Comparison of ENCODE assay signal across 8 mouse cellular contexts in the genomic region with DNA sequence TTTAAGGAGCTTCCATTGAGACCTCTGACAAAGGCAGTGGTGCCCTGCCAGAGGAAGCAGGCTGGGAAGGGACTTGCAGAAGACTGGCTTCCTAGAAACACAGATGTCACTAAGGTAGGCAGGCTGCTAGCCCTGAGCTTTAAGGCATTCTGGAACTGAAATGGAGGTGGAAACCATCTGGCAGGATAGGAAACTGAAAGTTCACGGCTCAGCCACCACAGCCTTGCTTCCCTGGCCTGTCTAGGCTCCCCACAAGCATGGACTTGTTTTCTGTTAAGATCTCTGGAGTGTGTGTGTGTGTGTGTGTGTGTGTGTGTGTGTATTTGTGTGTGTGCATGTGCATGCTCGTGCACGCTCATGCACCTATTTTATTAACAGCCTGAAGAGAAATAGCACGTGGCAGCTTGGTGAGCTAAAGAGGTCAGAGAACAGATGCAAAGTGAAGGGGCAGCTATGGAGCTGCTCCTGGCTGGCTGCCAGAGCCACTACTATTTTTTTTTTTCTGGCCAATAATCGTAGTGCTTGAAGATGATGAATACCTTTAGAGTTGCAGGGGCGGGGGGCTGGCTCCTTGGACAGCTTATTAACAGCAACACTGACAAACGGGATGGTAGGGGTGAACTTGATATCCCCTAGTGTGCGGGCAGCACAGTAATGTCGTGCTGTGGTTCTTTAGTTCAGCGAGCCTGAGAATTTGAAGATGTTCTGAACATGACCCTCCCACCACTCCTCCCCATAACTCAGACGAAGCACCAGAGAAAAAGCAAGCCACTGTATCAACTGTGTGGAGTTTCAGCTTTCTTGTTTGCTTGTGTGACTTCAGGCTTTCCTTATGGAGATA.
DNase-seq lines count a peak whose midpoint lies in the region; ATAC-seq lines count a peak whose summit lies in the region.

No protein-coding gene starts in this region.

- H3K36me3 ChIP-seq in embryonic facial prominence, embryonic 10.5 days (replicated peaks): no peaks in the 10 kb centered on the region
- no peaks in the 10 kb centered on the region for H3K36me3 ChIP-seq in heart, embryonic 15.5 days
- no peaks in the 10 kb centered on the region for H3K36me3 ChIP-seq in midbrain, embryonic 13.5 days

- no peak overlapping the region for H3K9ac ChIP-seq in heart, embryonic 15.5 days
- no peak overlapping the region for H3K9ac ChIP-seq in midbrain, embryonic 13.5 days (replicated peaks)

- DNase-seq in heart, adult 11 months: peak; percentile 92
- DNase-seq in heart, postnatal 25 days (ENCODE audit: low spot score): no peak
- peak; percentile 33 for DNase-seq in CD4-positive, CD25-positive, alpha-beta regulatory T cell, adult 2 months (ENCODE audit: low read depth, low spot score)
- DNase-seq in embryonic facial prominence, embryonic 10.5 days (ENCODE audit: low spot score): peak; percentile 50
- peak; percentile 56 for DNase-seq in kidney, postnatal 10 days

- ATAC-seq in heart, embryonic 15.5 days (replicated peaks; ENCODE audit: insufficient number of reproducible peaks, insufficient read depth, low FRiP score, low read depth): 0 out of 2 replicates have a peak, but pooled peaks have one; percentile 7
- no peak; the same call in 1 of the 2 replicates for ATAC-seq in midbrain, embryonic 13.5 days
- no peak for ATAC-seq in monocyte, adult 5-6 weeks (replicated peaks; ENCODE audit: insufficient number of reproducible peaks, low FRiP score, low TSS enrichment, poor library complexity, severe bottlenecking)

- WGBS in embryonic facial prominence, embryonic 10.5 days: 37% methylated on average over 11 of the region's 11 CpGs
- WGBS in heart, embryonic 15.5 days: 14% methylated on average over 11 of the region's 11 CpGs
- 38% methylated on average over 11 of the region's 11 CpGs for WGBS in midbrain, embryonic 13.5 days

- H3K27ac ChIP-seq in embryonic facial prominence, embryonic 10.5 days (replicated peaks): peak overlapping the region; percentile 81; the same call in 1 of the 2 replicates
- H3K27ac ChIP-seq in heart, embryonic 15.5 days: peak overlapping the region; percentile 91
- peak overlapping the region; percentile 69 for H3K27ac ChIP-seq in midbrain, embryonic 13.5 days

- peaks cover 51% of the 10 kb centered on the region for H3K4me1 ChIP-seq in embryonic facial prominence, embryonic 10.5 days
- peaks cover 48% of the 10 kb centered on the region for H3K4me1 ChIP-seq in heart, embryonic 15.5 days (replicated peaks)
- peaks cover 34% of the 10 kb centered on the region for H3K4me1 ChIP-seq in midbrain, embryonic 13.5 days (replicated peaks)

- H3K4me2 ChIP-seq in heart, embryonic 15.5 days: peak overlapping the region; percentile 39
- H3K4me2 ChIP-seq in midbrain, embryonic 13.5 days (replicated peaks): 0 out of 2 replicates have a peak overlapping the region, but pooled peaks have one; percentile 6

- no peaks in the 10 kb centered on the region for H3K9me3 ChIP-seq in embryonic facial prominence, embryonic 10.5 days
- H3K9me3 ChIP-seq in heart, embryonic 15.5 days (replicated peaks): no peaks in the 10 kb centered on the region
- H3K9me3 ChIP-seq in midbrain, embryonic 13.5 days: no peaks in the 10 kb centered on the region

- no peaks in the 10 kb centered on the region for H3K27me3 ChIP-seq in embryonic facial prominence, embryonic 10.5 days (replicated peaks; ENCODE audit: low read depth, poor library complexity, severe bottlenecking)
- no peaks in the 10 kb centered on the region for H3K27me3 ChIP-seq in heart, embryonic 15.5 days
- H3K27me3 ChIP-seq in midbrain, embryonic 13.5 days: no peaks in the 10 kb centered on the region

- no peak overlapping the region for H3K4me3 ChIP-seq in embryonic facial prominence, embryonic 10.5 days
- H3K4me3 ChIP-seq in heart, embryonic 15.5 days: no peak overlapping the region
- no peak overlapping the region for H3K4me3 ChIP-seq in midbrain, embryonic 13.5 days (replicated peaks)

- intact Hi-C loops in heart, postnatal 25 days (cut with DNase I): no loop called here
